ENCODE assay signal across 7 mouse cellular contexts in the genomic region with DNA sequence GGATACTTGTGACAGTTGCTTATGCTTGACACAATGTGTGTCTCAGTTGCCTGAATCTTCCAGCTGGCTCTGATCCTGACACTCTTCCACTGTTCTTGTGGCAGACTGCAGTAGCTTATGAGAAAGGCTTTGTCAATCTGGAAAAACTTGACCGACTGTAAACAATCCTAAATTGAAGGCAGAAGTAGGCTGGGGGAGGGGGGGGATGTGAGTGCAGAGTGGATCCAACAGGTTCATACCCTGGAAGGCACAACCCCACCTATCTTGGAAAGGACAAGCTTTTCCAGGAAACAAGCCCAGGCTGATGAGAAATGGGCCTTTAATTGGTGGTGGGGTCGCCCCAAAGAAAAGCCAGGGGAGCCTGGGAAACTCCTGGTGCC. TPM values are rescaled to one million over a fixed set of nuclear protein-coding genes. Genes with fewer than 3 reads are reported as not detected.
A peak's percentile ranks its signal among the peaks of the same experiment; 100 is the strongest.
DNase-seq lines count a peak whose midpoint lies in the region; ATAC-seq and TF ChIP-seq lines count a peak whose summit lies in the region.

No protein-coding gene starts in this region.

- TF ChIP-seq CTCF in thymus, adult 2 months (IDR thresholded peaks at IDR 0.05; ENCODE audit: borderline replicate concordance, control insufficient read depth, extremely low read depth, insufficient read depth, low read length, poor library complexity): no peak

- H3K9me3 ChIP-seq in liver, embryonic 13.5 days (replicated peaks): no peaks in the 10 kb centered on the region
- no peaks in the 10 kb centered on the region for H3K9me3 ChIP-seq in stomach, embryonic 16.5 days (replicated peaks; ENCODE audit: control insufficient read depth, low read length)

- ATAC-seq in liver, embryonic 13.5 days (ENCODE audit: low read depth): no peak
- ATAC-seq in stomach, embryonic 16.5 days (ENCODE audit: insufficient read depth, low FRiP score): peak; percentile 5; the same call in 1 of the 2 replicates

- peaks cover 40% of the 10 kb centered on the region for H3K4me1 ChIP-seq in thymus, adult 2 months (replicated peaks; ENCODE audit: control insufficient read depth, insufficient read depth, low read length)
- H3K4me1 ChIP-seq in liver, embryonic 13.5 days (replicated peaks): peaks cover 52% of the 10 kb centered on the region
- peaks cover 42% of the 10 kb centered on the region for H3K4me1 ChIP-seq in stomach, embryonic 16.5 days (ENCODE audit: control insufficient read depth, insufficient read depth, low read length)

- TF ChIP-seq POLR2A in thymus, adult 2 months (IDR thresholded peaks at IDR 0.05; ENCODE audit: control insufficient read depth, extremely low read depth, insufficient read depth, low read length, poor library complexity): no peak

- peak overlapping the region; percentile 89 for H3K27ac ChIP-seq in thymus, adult 2 months (ENCODE audit: control insufficient read depth, insufficient read depth, low read length)
- H3K27ac ChIP-seq in liver, embryonic 13.5 days: peak overlapping the region; percentile 71
- H3K27ac ChIP-seq in stomach, embryonic 16.5 days (ENCODE audit: low read length): peak overlapping the region; percentile 98

- 66% methylated on average over 2 of the region's 2 CpGs for WGBS in thymus, adult 2 months
- 49% methylated on average over 2 of the region's 2 CpGs for WGBS in liver, embryonic 13.5 days (ENCODE audit: insufficient replicate concordance)
- 25% methylated on average over 2 of the region's 2 CpGs for WGBS in stomach, embryonic 16.5 days

- peak overlapping the region; percentile 74 for H3K4me2 ChIP-seq in liver, embryonic 13.5 days
- H3K4me2 ChIP-seq in stomach, embryonic 16.5 days (ENCODE audit: low read depth, low read length): peak overlapping the region; percentile 73

- intact Hi-C loops in heart, postnatal 10 days (cut with DNase I): loop anchor here (10.0 kb wide), 1 partner anchor 120 kb away; no protein-coding TSS in a partner anchor

- peak overlapping the region; percentile 69; the same call in 1 of the 2 replicates for H3K9ac ChIP-seq in liver, embryonic 13.5 days
- H3K9ac ChIP-seq in stomach, embryonic 16.5 days (ENCODE audit: low read length): peak overlapping the region; percentile 87

- no peak for DNase-seq in thymus, adult 2 months
- DNase-seq in thymus, postnatal 25 days: no peak
- peak; percentile 57 to 60 for DNase-seq in heart, postnatal 10 days
- no peak for DNase-seq in liver, embryonic 13.5 days
- DNase-seq in layer of hippocampus, postnatal 14 days (ENCODE audit: low spot score in 2 of 2): no peak
- no peak for DNase-seq in layer of hippocampus, postnatal 36 days

- peak overlapping the region; percentile 81 for H3K4me3 ChIP-seq in thymus, adult 2 months (ENCODE audit: control insufficient read depth, insufficient read depth, low read length)
- H3K4me3 ChIP-seq in liver, embryonic 13.5 days (replicated peaks): peak overlapping the region; percentile 65
- H3K4me3 ChIP-seq in stomach, embryonic 16.5 days (replicated peaks; ENCODE audit: low read length): peak overlapping the region; percentile 78

- H3K27me3 ChIP-seq in thymus, adult 2 months (ENCODE audit: control insufficient read depth, insufficient read depth, low read length): no peaks in the 10 kb centered on the region
- peaks cover 44% of the 10 kb centered on the region for H3K27me3 ChIP-seq in liver, embryonic 13.5 days
- no peaks in the 10 kb centered on the region for H3K27me3 ChIP-seq in stomach, embryonic 16.5 days (ENCODE audit: control insufficient read depth, insufficient read depth, low read length)

- H3K36me3 ChIP-seq in thymus, adult 2 months (ENCODE audit: control insufficient read depth, insufficient read depth, low read length): peaks cover 9% of the 10 kb centered on the region; the same call in 1 of the 2 replicates
- peaks cover 8% of the 10 kb centered on the region for H3K36me3 ChIP-seq in liver, embryonic 13.5 days
- H3K36me3 ChIP-seq in stomach, embryonic 16.5 days (ENCODE audit: control insufficient read depth, insufficient read depth, low read length): no peaks in the 10 kb centered on the region

RNA-seq across cellular contexts. Expression of gene Dhrs3, which starts 2.6 kb away (rescaled TPM):
- polyA plus RNA-seq in thymus, adult 2 months (2012; rRNA removed): 224 and 227 TPM in 2 replicates
- 10 to 100 TPM; 90.2 to 95.2 TPM for total RNA-seq in heart, postnatal 10 days (2021)
- 25.0 and 31.3 TPM in 2 replicates for polyA plus RNA-seq in liver, embryonic 13.5 days (2015; fragmentation: Nextera tagmentation; extraction: Ambion mirVana)
- polyA plus RNA-seq in stomach, embryonic 16.5 days (2015; fragmentation: Nextera tagmentation; extraction: Ambion mirVana): 118 and 119 TPM in 2 replicates
- total RNA-seq in layer of hippocampus, postnatal 14 days (2021): 10 to 100 TPM; 21.2 to 30.8 TPM
- total RNA-seq in layer of hippocampus, postnatal 36 days (2021): 10 to 100 TPM; 27.6 to 31.0 TPM

Comparison
In these comparisons a context has a peak if more than half of its experiments do, and no peak if none do; other contexts are left out.
1. DNase-seq: peak in heart, postnatal 10 days (2 of 2); none in thymus, adult 2 months (single experiment), thymus, postnatal 25 days (single experiment), liver, embryonic 13.5 days (single experiment), layer of hippocampus, postnatal 14 days (0 of 2) and layer of hippocampus, postnatal 36 days (0 of 2).
2. Peak in every context shown above with its lines, with median percentiles within 50 percentile points of each other: H3K27ac ChIP-seq and H3K4me3 ChIP-seq.